Mouse (Mus musculus) gastrocnemius, postnatal 25 days (tissue): ENCODE measurements around the gene Fam131a. TPM values are rescaled to one million over a fixed set of nuclear protein-coding genes. Genes with fewer than 3 reads are reported as not detected.

ENCODE experiments used
- DNase-seq: peaks from one replicate; pipeline ENCODE4 v3.0.0; 2022
- total RNA-seq, 2 experiments: library from RNA; stranded (reverse); gene quantifications; 1 replicate in 1 of 2; 2 replicates in 1 of 2; pipeline ENCODE4 v1.2.3; 2021

Fam131a gene
- total RNA-seq, 2 experiments from 2014 or later = 31.5 to 57.0 TPM

- no peak for DNase-seq
These were observed 46.8 kb downstream of the Fam131a start for GRCm38 (mm10) chr16:20739845-20740244.

DNA sequence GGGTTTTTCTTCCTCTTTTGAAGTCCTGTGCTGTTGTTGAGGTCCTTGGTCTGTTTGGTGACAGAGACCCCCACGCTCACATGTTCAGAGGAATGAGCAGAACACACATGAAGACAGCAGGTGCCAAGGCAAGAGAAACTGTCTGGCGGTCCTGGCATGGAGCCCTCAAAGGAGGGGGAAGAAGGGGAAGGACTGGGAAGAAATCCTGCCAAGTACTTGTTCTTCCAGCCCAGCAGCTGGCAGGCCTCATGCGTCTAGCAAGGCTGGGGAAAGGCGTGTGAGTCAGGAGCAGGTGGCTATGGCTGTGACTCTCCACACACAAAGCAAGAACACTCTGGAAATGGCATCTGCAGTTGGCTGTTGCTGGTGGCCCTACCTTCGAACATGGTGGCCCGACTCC, 53.6 kb downstream of the Fam131a start:
- peak; percentile 81 for DNase-seq

GRCm38 (mm10) chr16:20750518-20750917, 57.5 kb downstream of the Fam131a start:
- DNase-seq = no peak

Other genes with a start within 250 kb of the Fam131a start
- gene Eif2b5, start 194.4 kb upstream of the Fam131a start, total RNA-seq = 10 to 100 TPM; 50.0 to 50.1 TPM
- 10 to 100 TPM; 26.4 to 29.1 TPM for gene Dvl3, start 176.3 kb upstream of the Fam131a start, total RNA-seq
- gene Ap2m1, start 157.8 kb upstream of the Fam131a start, total RNA-seq = 100 to 1,000 TPM; 137 to 146 TPM
- 10 to 100 TPM; 58.0 to 61.4 TPM for gene Abcf3, start 144.7 kb upstream of the Fam131a start, total RNA-seq
- gene Vwa5b2, start 103.8 kb upstream of the Fam131a start, total RNA-seq = not detected
- 1 to 10 TPM; 5.1 to 5.7 TPM for gene Eef1akmt4, start 81.6 kb upstream of the Fam131a start, total RNA-seq
- gene Gm49333, start 81.6 kb upstream of the Fam131a start, total RNA-seq = not detected
- gene Alg3, start 81.5 kb upstream of the Fam131a start, total RNA-seq = 10 to 100 TPM; 10.9 to 16.8 TPM
- gene Camk2n2, start 72.0 kb upstream of the Fam131a start, total RNA-seq = 1 to 10 TPM; 1.2 to 1.6 TPM
- under 1 TPM; 0.13 to 0.32 TPM for gene Ece2, start 63.4 kb upstream of the Fam131a start, total RNA-seq
- gene Psmd2, start 41.6 kb upstream of the Fam131a start, total RNA-seq = 100 to 1,000 TPM; 177 to 187 TPM
- gene Eif4g1, start 24.9 kb upstream of the Fam131a start, total RNA-seq = 100 to 1,000 TPM; 356 to 390 TPM
- 1 to 10 TPM; 8.2 to 8.3 TPM for gene Polr2h, start 24.4 kb downstream of the Fam131a start, total RNA-seq
- gene Clcn2, start 24.5 kb downstream of the Fam131a start, total RNA-seq = 1 to 10 TPM; 2.0 to 3.2 TPM
- gene Chrd, start 39.9 kb downstream of the Fam131a start, total RNA-seq = 1 to 10 TPM; 3.2 to 3.6 TPM
- gene Thpo, start 41.3 kb downstream of the Fam131a start, total RNA-seq = 1 to 10 TPM; 2.1 to 3.0 TPM